Mouse (Mus musculus) hindlimb bud, embryonic 11.5 days (tissue): ENCODE results near the gene Prc1.

Source experiments
- DNase-seq: peaks from one replicate; pipeline ENCODE4 v3.0.0-alpha.2; 2012; ENCODE audit warnings: low read depth, low spot score; ENCODE audit errors: extremely low spot score

Prc1 gene

GRCm38 (mm10) chr7:80294062-80294763, at the start of gene Prc1:
TSS of gene Prc1 (plus strand) at chr7:80294450.
- peak; percentile 88 for DNase-seq

- no peak for DNase-seq
Measured at GRCm38 (mm10) chr7:80244851-80245250, 49.4 kb upstream of the Prc1 start.

GRCm38 (mm10) chr7:80246148-80246721, 48.0 kb upstream of the Prc1 start, which contains the start of gene Ttll13:
TSS of gene Ttll13 (plus strand) at chr7:80246376.
- DNase-seq: peak; percentile 85

- DNase-seq: no peak
Measured at GRCm38 (mm10) chr7:80246859-80247258, 47.4 kb upstream of the Prc1 start.

- no peak for DNase-seq
Measured at GRCm38 (mm10) chr7:80252437-80252836, 41.8 kb upstream of the Prc1 start.

GRCm38 (mm10) chr7:80252886-80253285, 41.4 kb upstream of the Prc1 start:
- DNase-seq: no peak

GRCm38 (mm10) chr7:80255981-80256380, 38.3 kb upstream of the Prc1 start:
- no peak for DNase-seq

- DNase-seq: no peak
Measured at GRCm38 (mm10) chr7:80257706-80258105, 36.5 kb upstream of the Prc1 start.

GRCm38 (mm10) chr7:80260625-80261371, 33.5 kb upstream of the Prc1 start, which contains the start of gene Ngrn:
TSS of gene Ngrn (plus strand) at chr7:80261215.
- DNase-seq: no peak

- no peak for DNase-seq
Measured at GRCm38 (mm10) chr7:80261372-80261990, 32.8 kb upstream of the Prc1 start.

- no peak for DNase-seq
Measured at GRCm38 (mm10) chr7:80264606-80265005, 29.6 kb upstream of the Prc1 start.

- no peak for DNase-seq
Measured at GRCm38 (mm10) chr7:80267764-80268163, 26.5 kb upstream of the Prc1 start.

- peak; percentile 70 for DNase-seq
Measured at GRCm38 (mm10) chr7:80268897-80269750, 25.1 kb upstream of the Prc1 start, which contains the start of gene Vps33b. TSS of gene Vps33b (plus strand) at chr7:80269649.

- no peak for DNase-seq
Measured at GRCm38 (mm10) chr7:80269751-80270255, 24.4 kb upstream of the Prc1 start.

- DNase-seq: no peak
Measured at GRCm38 (mm10) chr7:80273456-80273855, 20.8 kb upstream of the Prc1 start.

GRCm38 (mm10) chr7:80276374-80276773, 17.9 kb upstream of the Prc1 start:
- no peak for DNase-seq

- no peak for DNase-seq
Measured at GRCm38 (mm10) chr7:80280032-80280431, 14.2 kb upstream of the Prc1 start.

- no peak for DNase-seq
Measured at GRCm38 (mm10) chr7:80280998-80281397, 13.3 kb upstream of the Prc1 start.

GRCm38 (mm10) chr7:80281646-80282045, 12.6 kb upstream of the Prc1 start:
- DNase-seq: no peak

GRCm38 (mm10) chr7:80283226-80283918, 10.9 kb upstream of the Prc1 start:
- no peak for DNase-seq
